Mouse (Mus musculus) thymus, adult 2 months (tissue): Measurements from ENCODE around the gene Bach2. TPM values are rescaled to one million over a fixed set of nuclear protein-coding genes. Genes with fewer than 3 reads are reported as not detected.

Experiments used
- DNase-seq: peaks from one replicate; pipeline ENCODE4 v3.0.0; 2021
- H3K27ac ChIP-seq: fragments of 200-500 bp; 2 replicates; pipeline ENCODE4 v1.5.1; 2012; ENCODE audit warnings: low read length, control low read depth; ENCODE audit not compliant: control insufficient read depth, insufficient read depth
- H3K27me3 ChIP-seq: fragments of 200-500 bp; 2 replicates; pipeline ENCODE4 v1.6.1; 2012; ENCODE audit warnings: mild to moderate bottlenecking, low read length, moderate library complexity, mixed read lengths; ENCODE audit not compliant: control insufficient read depth, insufficient read depth
- H3K36me3 ChIP-seq: fragments of 200-500 bp; 2 replicates; pipeline ENCODE4 v1.6.1; 2012; ENCODE audit warnings: mild to moderate bottlenecking, low read length, moderate library complexity; ENCODE audit not compliant: control insufficient read depth, insufficient read depth
- H3K4me1 ChIP-seq: fragments of 200-500 bp; replicated peaks from 2 replicates; pipeline ENCODE4 v1.6.1; 2012; ENCODE audit warnings: low read length; ENCODE audit not compliant: control insufficient read depth, insufficient read depth
- H3K4me3 ChIP-seq: fragments of 200-500 bp; 2 replicates; pipeline ENCODE4 v1.5.1; 2012; ENCODE audit warnings: mild to moderate bottlenecking, low read length, control low read depth, moderate library complexity; ENCODE audit not compliant: control insufficient read depth, insufficient read depth
- CTCF ChIP-seq: fragments of 200-500 bp; IDR thresholded peaks from 2 replicates; pipeline ENCODE4 v1.5.1; 2012; ENCODE audit warnings: mild to moderate bottlenecking, control low read depth, low read length, moderate library complexity, borderline replicate concordance; ENCODE audit not compliant: control insufficient read depth, poor library complexity, insufficient read depth; ENCODE audit errors: extremely low read depth
- POLR2A ChIP-seq: fragments of 200-500 bp; IDR thresholded peaks from 2 replicates; pipeline ENCODE4 v1.6.1; 2012; ENCODE audit warnings: mild to moderate bottlenecking, low read length, control low read depth, moderate library complexity; ENCODE audit not compliant: control insufficient read depth, poor library complexity, insufficient read depth; ENCODE audit errors: extremely low read depth
- WGBS: fragments of 180-500 bp; shearing (Covaris S2); methylation state at CpG from one replicate; pipeline ENCODE4 v1.1.7; 2018; 5-methylcytosine and 5-hydroxymethylcytosine counted together
- polyA plus RNA-seq: library from polyadenylated mRNA; depleted of rRNA; stranded (reverse); fragments of >200 nt; gene quantifications from 2 replicates; pipeline ENCODE4 v1.2.3, GENCODE M21; 2012

The Bach2 gene
- polyA plus RNA-seq, 1 experiment, result 9.4 TPM

GRCm38 (mm10) chr4:32352842-32353241 lies 114.2 kb downstream of the Bach2 start:
- Histone ChIP-seq H3K4me1 (peaks cover 16% of the 10 kb centered on the region), H3K4me3 (no peak overlapping the region), H3K27me3 (no peaks in the 10 kb centered on the region), H3K27ac (no peak overlapping the region), H3K36me3 (no peaks in the 10 kb centered on the region)
- DNase-seq, result no peak
- WGBS, result 37% methylated on average over 4 of the region's 4 CpGs
- TF ChIP-seq POLR2A (no peak), CTCF (no peak)

- Histone ChIP-seq H3K27ac (no peak overlapping the region), H3K27me3 (no peaks in the 10 kb centered on the region), H3K4me1 (peaks cover 18% of the 10 kb centered on the region), H3K36me3 (no peaks in the 10 kb centered on the region), H3K4me3 (no peak overlapping the region)
- TF ChIP-seq POLR2A, result no peak
- no peak for TF ChIP-seq CTCF
- WGBS, result 52% methylated on average over 12 of the region's 12 CpGs
- DNase-seq, result no peak
Observed at GRCm38 (mm10) chr4:32355935-32356617, 117.5 kb downstream of the Bach2 start.

GRCm38 (mm10) chr4:32357996-32358600 lies 119.5 kb downstream of the Bach2 start:
- TF ChIP-seq POLR2A, result no peak
- no peak for TF ChIP-seq CTCF
- Histone ChIP-seq H3K27ac (no peak overlapping the region), H3K27me3 (no peaks in the 10 kb centered on the region), H3K4me3 (no peak overlapping the region), H3K36me3 (no peaks in the 10 kb centered on the region), H3K4me1 (peaks cover 9% of the 10 kb centered on the region)
- WGBS, result 86% methylated on average over 12 of the region's 12 CpGs
- DNase-seq, result no peak

GRCm38 (mm10) chr4:32358602-32359464 lies 120.2 kb downstream of the Bach2 start:
- Histone ChIP-seq H3K4me3 (no peak overlapping the region), H3K36me3 (no peaks in the 10 kb centered on the region), H3K27ac (no peak overlapping the region), H3K4me1 (peaks cover 16% of the 10 kb centered on the region), H3K27me3 (no peaks in the 10 kb centered on the region)
- DNase-seq, result no peak
- no peak for TF ChIP-seq POLR2A
- TF ChIP-seq CTCF, result no peak
- 72% methylated on average over 12 of the region's 12 CpGs for WGBS

GRCm38 (mm10) chr4:32359634-32360033 lies 121.0 kb downstream of the Bach2 start:
- no peaks in the 10 kb centered on the region for H3K27me3 ChIP-seq
- no peak overlapping the region for H3K27ac ChIP-seq
- H3K36me3 ChIP-seq, result no peaks in the 10 kb centered on the region
- no peak for DNase-seq
- H3K4me3 ChIP-seq, result no peak overlapping the region
- peaks cover 18% of the 10 kb centered on the region for H3K4me1 ChIP-seq
- TF ChIP-seq CTCF (no peak), POLR2A (no peak)
- 82% methylated on average over 3 of the region's 3 CpGs for WGBS

GRCm38 (mm10) chr4:32360496-32360895 lies 121.9 kb downstream of the Bach2 start:
- H3K27me3 ChIP-seq, result no peaks in the 10 kb centered on the region

More at GRCm38 (mm10) chr4:32360496-32360895, 121.9 kb downstream of the Bach2 start:
- Histone ChIP-seq H3K27ac (no peak overlapping the region), H3K36me3 (no peaks in the 10 kb centered on the region), H3K4me3 (no peak overlapping the region), H3K4me1 (peaks cover 19% of the 10 kb centered on the region)
- TF ChIP-seq POLR2A (no peak), CTCF (no peak)
- WGBS, result 95% methylated on average over 5 of the region's 5 CpGs
- no peak for DNase-seq
